Mouse (Mus musculus): Measurements from ENCODE around the gene Nell1. TPM values are rescaled to one million over a fixed set of nuclear protein-coding genes. Genes with fewer than 3 reads are reported as not detected.
"Not testable (repeated sequence)": the region's sequence is repeated elsewhere in the genome, so short reads cannot be mapped to it uniquely, and the experiment has no call there.

Nell1 gene
- total RNA-seq (2014; rRNA removed) (68.7 and 100 TPM in 2 replicates), polyA plus RNA-seq (2015; fragmentation: Nextera tagmentation; extraction: Ambion mirVana) (55.3 and 56.9 TPM in 2 replicates)

DNA sequence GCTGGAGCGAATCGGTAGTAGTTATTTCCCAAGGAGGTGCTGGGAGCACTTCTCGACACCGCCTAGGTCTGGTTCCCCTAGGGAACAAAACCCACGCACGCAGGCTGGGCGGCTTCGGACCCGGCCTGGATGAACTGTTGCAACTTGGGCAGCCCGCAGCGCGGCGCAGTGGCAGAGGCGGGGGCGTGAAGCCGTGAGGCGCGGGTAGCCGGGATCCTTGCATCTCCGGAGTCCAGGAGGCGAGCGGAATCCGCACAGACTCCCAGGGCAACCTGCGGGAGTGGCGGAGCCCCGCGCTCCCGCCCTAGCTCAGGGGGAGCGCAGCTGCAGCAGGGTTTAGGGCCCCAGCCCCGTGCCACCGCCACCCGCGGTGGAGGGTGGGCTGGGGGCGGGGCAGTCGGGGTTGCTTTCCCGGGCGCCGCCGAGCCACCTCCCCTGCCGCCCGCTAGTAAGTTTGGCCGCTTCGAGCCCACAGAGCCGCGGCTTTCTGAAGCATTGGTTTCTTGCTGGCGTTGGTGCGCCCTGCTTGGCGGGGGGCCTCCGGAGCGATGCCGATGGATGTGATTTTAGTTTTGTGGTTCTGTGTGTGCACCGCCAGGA is at the start of gene Nell1:
TSS of gene Nell1 (plus strand) at position 24 of the 600 bp plus-strand sequence.
- 1% methylated on average over 51 of the region's 52 CpGs for WGBS
- peaks cover 3% of the 10 kb centered on the region; the same call in 1 of the 2 replicates for H3K4me1 ChIP-seq (ENCODE audit: insufficient read depth, low read length)
- H3K4me3 ChIP-seq (ENCODE audit: low read depth, low read length) = peak within 1 kb of the TSS; percentile 63
- peak within 1 kb of the TSS; percentile 59 for H3K27ac ChIP-seq (ENCODE audit: low read depth, low read length)
- no peaks in the 10 kb centered on the region for H3K9me3 ChIP-seq (ENCODE audit: low read length)
- peaks cover 12% of the 10 kb centered on the region for H3K27me3 ChIP-seq (ENCODE audit: insufficient read depth, low read length)
- H3K4me2 ChIP-seq (ENCODE audit: low read depth, low read length, poor library complexity, severe bottlenecking) = peak within 1 kb of the TSS; percentile 84
- DNase-seq (ENCODE audit: low spot score) (peak; percentile 22), ATAC-seq (ENCODE audit: low FRiP score) (peak; percentile 53; the same call in 1 of the 2 replicates)
- no peak for TF ChIP-seq CTCF (IDR thresholded peaks at IDR 0.05)
- no peaks in the 10 kb centered on the region for H3K36me3 ChIP-seq (ENCODE audit: insufficient read depth, low read length)
- peak within 1 kb of the TSS; percentile 65 for H3K9ac ChIP-seq (replicated peaks; ENCODE audit: low read length, poor library complexity, severe bottlenecking)

DNA sequence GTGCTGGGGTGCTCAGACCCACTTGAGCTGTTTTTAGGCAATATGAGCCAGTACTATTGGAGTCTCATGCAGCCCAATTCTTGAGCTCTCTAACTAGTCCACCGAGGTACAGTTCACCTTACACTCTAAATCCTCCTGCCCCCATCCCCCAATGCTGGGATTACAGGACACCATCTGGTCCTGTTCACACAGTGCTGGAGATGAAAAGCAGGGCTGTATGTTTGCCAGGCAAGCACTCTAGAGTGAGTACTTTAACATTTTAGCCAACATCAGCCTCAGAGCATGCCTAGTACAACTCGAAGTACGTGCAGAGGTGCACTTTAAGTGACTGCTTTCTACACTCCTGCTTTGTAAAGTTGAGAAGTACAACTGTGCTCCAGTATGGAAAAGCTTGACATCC is 46.1 kb upstream of the Nell1 start:
- WGBS = 68% methylated on average over 3 of the region's 3 CpGs
- no peak overlapping the region for H3K9ac ChIP-seq (replicated peaks; ENCODE audit: low read length, poor library complexity, severe bottlenecking)
- ATAC-seq (ENCODE audit: low FRiP score) (no peak), DNase-seq (ENCODE audit: low spot score) (no peak)
- no peak for TF ChIP-seq CTCF (IDR thresholded peaks at IDR 0.05)
- H3K9me3 ChIP-seq (ENCODE audit: low read length) = no peaks in the 10 kb centered on the region
- no peak overlapping the region for H3K4me2 ChIP-seq (ENCODE audit: low read depth, low read length, poor library complexity, severe bottlenecking)
- no peaks in the 10 kb centered on the region for H3K27me3 ChIP-seq (ENCODE audit: insufficient read depth, low read length)
- no peaks in the 10 kb centered on the region for H3K4me1 ChIP-seq (ENCODE audit: insufficient read depth, low read length)
- H3K4me3 ChIP-seq (ENCODE audit: low read depth, low read length) = no peak overlapping the region
- no peaks in the 10 kb centered on the region for H3K36me3 ChIP-seq (ENCODE audit: insufficient read depth, low read length)
- no peak overlapping the region for H3K27ac ChIP-seq (ENCODE audit: low read depth, low read length)

DNA sequence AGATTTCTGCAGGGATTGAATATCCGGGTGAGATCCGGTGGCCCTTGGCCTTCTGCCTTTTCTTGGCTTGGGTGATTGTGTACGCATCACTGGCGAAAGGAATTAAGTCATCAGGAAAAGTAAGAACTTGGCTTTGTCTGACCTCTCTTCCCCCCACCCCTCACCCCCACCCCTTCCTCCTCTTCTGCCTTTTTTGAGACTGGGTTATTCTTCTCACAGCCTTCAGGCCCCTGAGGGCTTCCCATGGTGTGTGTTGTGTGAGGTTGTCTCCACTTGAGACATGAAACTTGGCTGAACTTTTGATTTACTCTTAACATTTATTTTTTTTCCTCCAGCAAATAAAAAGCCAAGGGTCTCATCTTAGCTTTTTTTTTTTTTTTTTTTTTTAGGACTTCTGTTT is 44.7 kb upstream of the Nell1 start:
- no peak for TF ChIP-seq CTCF (IDR thresholded peaks at IDR 0.05)
- 20% methylated on average over 4 of the region's 4 CpGs for WGBS
- no peaks in the 10 kb centered on the region for H3K9me3 ChIP-seq (ENCODE audit: low read length)
- H3K4me3 ChIP-seq (ENCODE audit: low read depth, low read length) = no peak overlapping the region
- no peaks in the 10 kb centered on the region for H3K36me3 ChIP-seq (ENCODE audit: insufficient read depth, low read length)
- H3K27me3 ChIP-seq (ENCODE audit: insufficient read depth, low read length) = no peaks in the 10 kb centered on the region
- H3K4me1 ChIP-seq (ENCODE audit: insufficient read depth, low read length) = no peaks in the 10 kb centered on the region
- H3K27ac ChIP-seq (ENCODE audit: low read depth, low read length) = no peak overlapping the region
- H3K4me2 ChIP-seq (ENCODE audit: low read depth, low read length, poor library complexity, severe bottlenecking) = no peak overlapping the region
- no peak for ATAC-seq (ENCODE audit: low FRiP score)
- H3K9ac ChIP-seq (replicated peaks; ENCODE audit: low read length, poor library complexity, severe bottlenecking) = no peak overlapping the region
- no peak for DNase-seq (ENCODE audit: low spot score)

DNA sequence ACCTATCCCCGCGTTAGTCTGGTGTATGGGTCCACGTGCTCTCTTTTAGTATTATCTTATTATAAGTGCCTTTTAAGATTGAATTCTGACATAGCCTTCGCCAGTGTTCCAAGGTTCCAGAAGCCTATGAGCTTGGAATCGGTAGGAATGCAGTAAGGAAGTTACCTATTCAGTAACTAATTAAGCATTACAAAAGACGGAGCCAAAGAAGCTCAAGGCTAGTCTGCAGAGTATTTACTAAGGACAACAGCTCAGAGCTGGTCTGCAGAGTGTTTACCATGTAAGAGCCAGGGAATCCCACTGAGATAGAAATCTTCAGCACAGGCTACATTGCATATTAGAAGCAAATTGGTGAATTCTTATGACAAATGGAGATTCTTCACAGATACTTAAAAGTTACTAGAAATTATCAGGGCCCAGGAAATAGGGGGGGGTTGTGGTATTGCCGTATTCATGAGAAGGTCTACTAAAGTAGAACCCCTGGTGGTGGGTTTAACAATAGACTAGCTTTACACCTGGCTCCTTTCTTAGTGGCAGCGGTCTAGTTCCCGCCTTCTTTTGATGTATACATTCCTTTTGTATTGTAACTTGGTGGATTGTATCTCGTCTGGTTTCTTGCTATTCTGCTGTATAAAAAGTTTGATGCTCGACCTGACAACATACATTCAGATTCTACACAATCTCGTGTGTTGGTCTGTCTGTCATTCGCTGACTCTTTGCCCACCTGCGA is 41.1 kb upstream of the Nell1 start:
- not testable (repeated sequence) for H3K9me3 ChIP-seq (ENCODE audit: low read length); DNase-seq (ENCODE audit: low spot score); H3K27ac ChIP-seq (ENCODE audit: low read depth, low read length); H3K27me3 ChIP-seq (ENCODE audit: insufficient read depth, low read length); H3K4me3 ChIP-seq (ENCODE audit: low read depth, low read length); H3K4me2 ChIP-seq (ENCODE audit: low read depth, low read length, poor library complexity, severe bottlenecking); H3K9ac ChIP-seq (replicated peaks; ENCODE audit: low read length, poor library complexity, severe bottlenecking); H3K4me1 ChIP-seq (ENCODE audit: insufficient read depth, low read length); H3K36me3 ChIP-seq (ENCODE audit: insufficient read depth, low read length); ATAC-seq (ENCODE audit: low FRiP score)
- WGBS = 83% methylated on average over 14 of the region's 14 CpGs

DNA sequence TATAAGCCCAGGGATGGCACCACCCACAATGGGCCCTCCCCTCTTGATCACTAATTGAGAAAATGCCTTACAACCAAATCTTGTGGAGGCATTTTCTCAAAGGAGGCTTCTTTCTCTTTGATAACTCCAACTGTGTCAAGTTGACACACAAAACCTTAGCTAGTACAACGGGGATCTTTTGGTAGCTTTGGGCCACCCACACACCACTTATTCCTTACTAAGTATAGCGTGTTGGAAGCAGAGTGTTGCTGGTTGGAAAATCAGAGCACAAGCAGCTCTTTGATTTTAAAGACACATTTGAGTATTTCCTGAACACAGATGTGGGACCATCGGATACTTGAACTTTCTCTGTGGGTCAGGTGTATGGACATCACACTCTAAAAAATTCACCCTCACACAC is 37.8 kb upstream of the Nell1 start:
- H3K4me2 ChIP-seq (ENCODE audit: low read depth, low read length, poor library complexity, severe bottlenecking) = no peak overlapping the region
- H3K27ac ChIP-seq (ENCODE audit: low read depth, low read length) = no peak overlapping the region
- H3K4me1 ChIP-seq (ENCODE audit: insufficient read depth, low read length) = no peaks in the 10 kb centered on the region
- H3K36me3 ChIP-seq (ENCODE audit: insufficient read depth, low read length) = no peaks in the 10 kb centered on the region
- H3K9me3 ChIP-seq (ENCODE audit: low read length) = no peaks in the 10 kb centered on the region
- no peak overlapping the region for H3K4me3 ChIP-seq (ENCODE audit: low read depth, low read length)
- DNase-seq (ENCODE audit: low spot score) (no peak), ATAC-seq (ENCODE audit: low FRiP score) (no peak)
- TF ChIP-seq CTCF (IDR thresholded peaks at IDR 0.05) = no peak
- H3K27me3 ChIP-seq (ENCODE audit: insufficient read depth, low read length) = no peaks in the 10 kb centered on the region
- 85% methylated on average over 3 of the region's 3 CpGs for WGBS
- H3K9ac ChIP-seq (replicated peaks; ENCODE audit: low read length, poor library complexity, severe bottlenecking) = no peak overlapping the region

DNA sequence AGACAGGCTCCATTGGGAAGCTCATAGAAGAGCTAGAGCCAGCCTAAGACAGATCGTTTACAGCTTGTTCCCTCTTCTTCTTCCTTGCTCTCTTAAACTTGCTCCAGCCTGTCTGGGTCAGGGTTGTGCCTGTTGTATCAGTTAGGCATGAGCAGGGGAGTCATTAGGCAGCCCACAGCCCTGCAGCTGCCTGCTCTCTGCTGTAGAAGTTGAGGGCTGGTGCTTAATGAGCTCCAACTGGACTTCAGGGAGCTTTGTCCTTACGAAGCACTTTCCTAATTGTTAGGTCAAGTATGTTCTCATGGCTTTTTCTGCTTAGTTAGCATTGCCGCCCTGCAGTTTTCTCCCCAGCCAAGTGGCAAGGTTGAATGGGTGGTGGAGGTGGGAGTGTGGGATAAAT is 32.6 kb upstream of the Nell1 start:
- no peak for ATAC-seq (ENCODE audit: low FRiP score)
- H3K27me3 ChIP-seq (ENCODE audit: insufficient read depth, low read length) = no peaks in the 10 kb centered on the region
- DNase-seq (ENCODE audit: low spot score) = no peak
- no peak for TF ChIP-seq CTCF (IDR thresholded peaks at IDR 0.05)
- no peak overlapping the region for H3K27ac ChIP-seq (ENCODE audit: low read depth, low read length)
- no peak overlapping the region for H3K4me2 ChIP-seq (ENCODE audit: low read depth, low read length, poor library complexity, severe bottlenecking)
- H3K9ac ChIP-seq (replicated peaks; ENCODE audit: low read length, poor library complexity, severe bottlenecking) = no peak overlapping the region
- 0 out of 2 replicates have a peak, but pooled peaks cover 4% of the 10 kb centered on the region for H3K4me1 ChIP-seq (ENCODE audit: insufficient read depth, low read length)
- H3K9me3 ChIP-seq (ENCODE audit: low read length) = no peaks in the 10 kb centered on the region
- WGBS = 79% methylated on average over 3 of the region's 3 CpGs
- H3K4me3 ChIP-seq (ENCODE audit: low read depth, low read length) = no peak overlapping the region
- no peaks in the 10 kb centered on the region for H3K36me3 ChIP-seq (ENCODE audit: insufficient read depth, low read length)
